Mouse (Mus musculus) erythroblast, embryonic 14.5 days (primary cell): ENCODE measurements around the gene Radil.

Experiments used
- GATA1 ChIP-seq: IDR thresholded peaks from 2 replicates; pipeline ENCODE4 v1.6.1; 2012; ENCODE audit warnings: low read length, inconsistent platforms, mixed read lengths
- TAL1 ChIP-seq: IDR thresholded peaks from 3 replicates; pipeline ENCODE4 v1.6.1; 2012; ENCODE audit warnings: low read length, inconsistent platforms, mixed read lengths

DNA sequence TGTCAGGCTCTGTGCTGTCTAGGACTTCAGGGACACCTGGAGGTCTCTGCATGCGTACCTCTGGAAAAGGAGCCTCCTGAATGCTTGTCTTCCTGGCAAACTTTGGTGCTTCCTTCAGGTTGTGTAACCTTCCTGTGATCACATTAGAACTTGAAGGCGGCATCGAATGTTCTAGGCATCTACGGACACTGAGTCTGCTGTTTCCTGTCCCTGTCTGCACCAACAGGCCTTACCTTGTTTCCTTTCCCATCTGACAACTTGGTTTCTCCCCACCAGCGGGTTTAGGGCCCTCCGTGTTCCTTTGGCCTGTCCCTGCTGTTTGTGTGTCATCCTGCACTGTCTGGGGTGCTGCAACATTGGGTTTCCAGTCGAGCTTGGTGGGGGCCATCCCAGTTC lies 108.9 kb downstream of the Radil start:
- TF ChIP-seq GATA1 (no peak), TAL1 (no peak)
